Mouse (Mus musculus): ENCODE results near the gene Rnf13. TPM values are rescaled to one million over a fixed set of nuclear protein-coding genes. Genes with fewer than 3 reads are reported as not detected.

Gene Rnf13
- total and polyA plus RNA-seq, 2 experiments, result 144 to 201 TPM

- peak overlapping the region; percentile 93 for H3K9ac ChIP-seq (ENCODE audit: low read depth, low read length)
- peaks cover 3% of the 10 kb centered on the region; the same call in 1 of the 2 replicates for H3K4me1 ChIP-seq (ENCODE audit: control insufficient read depth, insufficient read depth, low read length)
- DNase-seq (ENCODE audit: extremely low read depth, low read depth, low spot score), result peak; percentile 29
- peak overlapping the region; percentile 100 for H3K4me3 ChIP-seq (ENCODE audit: insufficient read depth, low read depth, low read length)
- H3K27me3 ChIP-seq (ENCODE audit: control insufficient read depth, insufficient read depth, low read length), result no peaks in the 10 kb centered on the region
- no peak for TF ChIP-seq POLR2A (IDR thresholded peaks at IDR 0.05; ENCODE audit: extremely low read depth, insufficient read depth, low read length)
- TF ChIP-seq CTCF (IDR thresholded peaks at IDR 0.05; ENCODE audit: low read depth, low read length), result no peak
- no peaks in the 10 kb centered on the region for H3K36me3 ChIP-seq (ENCODE audit: control insufficient read depth, insufficient read depth, low read length)
- no peak overlapping the region for H3K27ac ChIP-seq (replicated peaks; ENCODE audit: insufficient read depth, low read depth, low read length)
- H3K79me2 ChIP-seq (ENCODE audit: control insufficient read depth, insufficient read depth, low read length), result no peaks in the 10 kb centered on the region
- under 1% methylated on average over 92 of the region's 104 CpGs for WGBS
These were observed 111.3 kb downstream of the Rnf13 start for GRCm38 (mm10) chr3:57846912-57847759.

GRCm38 (mm10) chr3:57847760-57848185, 111.9 kb downstream of the Rnf13 start, which contains the start of gene Pfn2:
TSS of gene Pfn2 (minus strand) at chr3:57848079.
- peaks cover 3% of the 10 kb centered on the region; the same call in 1 of the 2 replicates for H3K4me1 ChIP-seq (ENCODE audit: control insufficient read depth, insufficient read depth, low read length)
- H3K9ac ChIP-seq (ENCODE audit: low read depth, low read length), result peak within 1 kb of the TSS; percentile 93
- H3K79me2 ChIP-seq (ENCODE audit: control insufficient read depth, insufficient read depth, low read length), result no peaks in the 10 kb centered on the region
- H3K27me3 ChIP-seq (ENCODE audit: control insufficient read depth, insufficient read depth, low read length), result no peaks in the 10 kb centered on the region
- no peaks in the 10 kb centered on the region for H3K36me3 ChIP-seq (ENCODE audit: control insufficient read depth, insufficient read depth, low read length)
- H3K27ac ChIP-seq (replicated peaks; ENCODE audit: insufficient read depth, low read depth, low read length), result no peak within 1 kb of the TSS
- no peak for DNase-seq (ENCODE audit: extremely low read depth, low read depth, low spot score)
- peak within 1 kb of the TSS; percentile 100 for H3K4me3 ChIP-seq (ENCODE audit: insufficient read depth, low read depth, low read length)
- TF ChIP-seq POLR2A (IDR thresholded peaks at IDR 0.05; ENCODE audit: extremely low read depth, insufficient read depth, low read length) (no peak), CTCF (IDR thresholded peaks at IDR 0.05; ENCODE audit: low read depth, low read length) (no peak)
- WGBS, result 1% methylated on average over 50 of the region's 52 CpGs

- no peaks in the 10 kb centered on the region for H3K4me1 ChIP-seq (ENCODE audit: control insufficient read depth, insufficient read depth, low read length)
These were observed 147.1 kb downstream of the Rnf13 start for GRCm38 (mm10) chr3:57882945-57883344.

More at GRCm38 (mm10) chr3:57882945-57883344, 147.1 kb downstream of the Rnf13 start:
- TF ChIP-seq POLR2A (IDR thresholded peaks at IDR 0.05; ENCODE audit: extremely low read depth, insufficient read depth, low read length), result no peak
- TF ChIP-seq CTCF (IDR thresholded peaks at IDR 0.05; ENCODE audit: low read depth, low read length), result no peak
- H3K27me3 ChIP-seq (ENCODE audit: control insufficient read depth, insufficient read depth, low read length), result no peaks in the 10 kb centered on the region
- no peaks in the 10 kb centered on the region for H3K79me2 ChIP-seq (ENCODE audit: control insufficient read depth, insufficient read depth, low read length)
- H3K27ac ChIP-seq (replicated peaks; ENCODE audit: insufficient read depth, low read depth, low read length), result no peak overlapping the region
- no peak overlapping the region for H3K9ac ChIP-seq (ENCODE audit: low read depth, low read length)
- WGBS, result 71% methylated on average over 3 of the region's 3 CpGs
- H3K4me3 ChIP-seq (ENCODE audit: insufficient read depth, low read depth, low read length), result no peak overlapping the region
- DNase-seq (ENCODE audit: extremely low read depth, low read depth, low spot score), result no peak
- no peaks in the 10 kb centered on the region for H3K36me3 ChIP-seq (ENCODE audit: control insufficient read depth, insufficient read depth, low read length)

Other genes starting within 250 kb of the Rnf13 start
- 10.5 and 11.9 TPM in 2 replicates for gene Wwtr1, start 160.2 kb upstream of the Rnf13 start, total RNA-seq (2014; rRNA removed)
- 4.9 and 5.4 TPM in 2 replicates for gene Wwtr1, start 160.2 kb upstream of the Rnf13 start, polyA plus RNA-seq (2012; rRNA removed)
- gene Commd2, start 84.3 kb upstream of the Rnf13 start, total RNA-seq (2014; rRNA removed), result 17.3 and 21.2 TPM in 2 replicates
- 13.4 and 13.9 TPM in 2 replicates for gene Commd2, start 84.3 kb upstream of the Rnf13 start, polyA plus RNA-seq (2012; rRNA removed)
- 0.18 and 0.34 TPM in 2 replicates for gene Ankub1, start 43.3 kb upstream of the Rnf13 start, total RNA-seq (2014; rRNA removed)
- gene Ankub1, start 43.3 kb upstream of the Rnf13 start, polyA plus RNA-seq (2012; rRNA removed), result 0.12 and 0.14 TPM in 2 replicates
- gene Pfn2, start 112.0 kb downstream of the Rnf13 start, total RNA-seq (2014; rRNA removed), result 2.0 and 4.0 TPM in 2 replicates
- gene Pfn2, start 112.0 kb downstream of the Rnf13 start, polyA plus RNA-seq (2012; rRNA removed), result 1.3 and 1.6 TPM in 2 replicates

Data from liver, adult 2 months (tissue).